Mouse (Mus musculus): ENCODE measurements around the gene Trim10. TPM values are rescaled to one million over a fixed set of nuclear protein-coding genes. Genes with fewer than 3 reads are reported as not detected.

The Trim10 gene
- total RNA-seq (2021) = not detected

GRCm38 (mm10) chr17:36869284-36869954 lies at the start of gene Trim10:
Trim10 (plus strand) TSS chr17:36869574.
- DNase-seq = no peak

- peak in 1 of 2 experiments; percentile 20 for DNase-seq
Measured at GRCm38 (mm10) chr17:36824005-36824404, 45.4 kb upstream of the Trim10 start.

GRCm38 (mm10) chr17:36825525-36825924 lies 43.8 kb upstream of the Trim10 start:
- no peak for DNase-seq

GRCm38 (mm10) chr17:36826002-36826401 lies 43.4 kb upstream of the Trim10 start:
- peak; percentile 75 to 76 for DNase-seq

- no peak for DNase-seq
Measured at GRCm38 (mm10) chr17:36828488-36828887, 40.9 kb upstream of the Trim10 start.

GRCm38 (mm10) chr17:36830470-36830869 lies 38.9 kb upstream of the Trim10 start:
- DNase-seq = no peak

- no peak for DNase-seq
Measured at GRCm38 (mm10) chr17:36832694-36833093, 36.7 kb upstream of the Trim10 start.

- peak; percentile 31 to 46 for DNase-seq
Measured at GRCm38 (mm10) chr17:36835591-36836426, 33.6 kb upstream of the Trim10 start.

GRCm38 (mm10) chr17:36836427-36836812 lies 33.0 kb upstream of the Trim10 start:
- no peak for DNase-seq

- DNase-seq = peak; percentile 94 to 95
Measured at GRCm38 (mm10) chr17:36836874-36837647, 32.3 kb upstream of the Trim10 start, which contains the start of gene Trim26. Trim26 (plus strand) TSS chr17:36837134.

GRCm38 (mm10) chr17:36839001-36839400 lies 30.4 kb upstream of the Trim10 start:
- DNase-seq = no peak

GRCm38 (mm10) chr17:36839931-36840330 lies 29.4 kb upstream of the Trim10 start:
- no peak for DNase-seq

- no peak for DNase-seq
Measured at GRCm38 (mm10) chr17:36840961-36841445, 28.4 kb upstream of the Trim10 start.

- DNase-seq = no peak
Measured at GRCm38 (mm10) chr17:36843696-36844095, 25.7 kb upstream of the Trim10 start.

- no peak for DNase-seq
Measured at GRCm38 (mm10) chr17:36844286-36844719, 25.1 kb upstream of the Trim10 start.

GRCm38 (mm10) chr17:36844725-36845124 lies 24.6 kb upstream of the Trim10 start:
- DNase-seq = no peak

- no peak for DNase-seq
Measured at GRCm38 (mm10) chr17:36848911-36849310, 20.5 kb upstream of the Trim10 start.

GRCm38 (mm10) chr17:36849992-36850391 lies 19.4 kb upstream of the Trim10 start:
- no peak for DNase-seq

- no peak for DNase-seq
Measured at GRCm38 (mm10) chr17:36851200-36851599, 18.2 kb upstream of the Trim10 start.

GRCm38 (mm10) chr17:36851627-36852026 lies 17.7 kb upstream of the Trim10 start:
- no peak for DNase-seq

- DNase-seq = no peak
Measured at GRCm38 (mm10) chr17:36855484-36855883, 13.9 kb upstream of the Trim10 start.

GRCm38 (mm10) chr17:36856236-36856635 lies 13.1 kb upstream of the Trim10 start:
- DNase-seq = no peak

- no peak for DNase-seq
Measured at GRCm38 (mm10) chr17:36858181-36858580, 11.2 kb upstream of the Trim10 start.
